Mouse (Mus musculus) midbrain, postnatal 0 days (tissue): ENCODE data around the gene Hist1h1b. TPM values are rescaled to one million over a fixed set of nuclear protein-coding genes. Genes with fewer than 3 reads are reported as not detected.
"Not testable (repeated sequence)": the region's sequence is repeated elsewhere in the genome, so short reads cannot be mapped to it uniquely, and the experiment has no call there.

Experiments
- ATAC-seq: fragments of 200-750 bp; cut with Nextera tagmentation; 2 replicates; pipeline ENCODE4 v1.8.0; 2017; ENCODE audit warnings: moderate number of reproducible peaks, mild to moderate bottlenecking, moderate TSS enrichment, moderate library complexity; ENCODE audit not compliant: low FRiP score
- DNase-seq: peaks from one replicate; pipeline ENCODE4 v3.0.0-alpha.2; 2015; ENCODE audit warnings: low spot score
- H3K27ac ChIP-seq: fragments of 300-500 bp; sonication (generic); 2 replicates; pipeline ENCODE4 v1.5.1; 2014; ENCODE audit warnings: low read depth, mild to moderate bottlenecking, low read length, mixed read lengths
- H3K27me3 ChIP-seq: fragments of 300-500 bp; sonication (generic); 2 replicates; pipeline ENCODE4 v1.6.1; 2014; ENCODE audit warnings: low read length, control low read depth, mixed read lengths; ENCODE audit not compliant: insufficient read depth
- H3K36me3 ChIP-seq: fragments of 300-500 bp; sonication (generic); 2 replicates; pipeline ENCODE4 v1.6.1; 2014; ENCODE audit warnings: low read length, control low read depth, mixed read lengths; ENCODE audit not compliant: insufficient read depth
- H3K4me1 ChIP-seq: fragments of 300-500 bp; sonication (generic); 2 replicates; pipeline ENCODE4 v1.6.1; 2014; ENCODE audit warnings: mild to moderate bottlenecking, control low read depth, antibody characterized with exemption, low read length, mixed read lengths; ENCODE audit not compliant: insufficient read depth
- H3K4me2 ChIP-seq: fragments of 300-500 bp; sonication (generic); 2 replicates; pipeline ENCODE4 v1.6.1; 2014; ENCODE audit warnings: low read depth, mild to moderate bottlenecking, low read length, mixed read lengths; ENCODE audit not compliant: poor library complexity, severe bottlenecking
- H3K4me3 ChIP-seq: fragments of 300-500 bp; sonication (generic); 2 replicates; pipeline ENCODE4 v1.5.1; 2014; ENCODE audit warnings: low read depth, mild to moderate bottlenecking, low read length, moderate library complexity
- H3K9ac ChIP-seq: fragments of 300-500 bp; sonication (generic); replicated peaks from 2 replicates; pipeline ENCODE4 v1.6.1; 2014; ENCODE audit warnings: mild to moderate bottlenecking, low read length, moderate library complexity, mixed read lengths; ENCODE audit not compliant: poor library complexity, severe bottlenecking
- H3K9me3 ChIP-seq: fragments of 300-500 bp; sonication (generic); 2 replicates; pipeline ENCODE4 v1.6.1; 2016; ENCODE audit warnings: low read length, control low read depth
- CTCF ChIP-seq: IDR thresholded peaks from 2 replicates; pipeline ENCODE4 v1.5.1; 2016; ENCODE audit warnings: antibody characterized with exemption, mild to moderate bottlenecking
- WGBS: fragments of 180-500 bp; shearing (Covaris S2); extraction: QIAGEN DNeasy Blood & Tissue Kit; methylation state at CpG from one replicate; pipeline ENCODE4 v1.1.7; 2014; 5-methylcytosine and 5-hydroxymethylcytosine counted together
- polyA plus RNA-seq: library from polyadenylated mRNA; unstranded; fragments of >200 nt; fragmentation: Nextera tagmentation; extraction: Ambion mirVana; gene quantifications from 2 replicates; pipeline ENCODE4 v1.2.1, GENCODE M21; 2015
- total RNA-seq: library from RNA; depleted of rRNA; stranded (reverse); fragments of >200 nt; gene quantifications from 2 replicates; pipeline ENCODE4 v1.2.3, GENCODE M21; 2014

Hist1h1b gene
- total and polyA plus RNA-seq, 2 experiments from 2014 or later, result 2.0 to 116 TPM

GRCm38 (mm10) chr13:21753051-21753523 lies 27.3 kb downstream of the Hist1h1b start:
- Histone ChIP-seq H3K4me1 (no peaks in the 10 kb centered on the region), H3K27me3 (no peaks in the 10 kb centered on the region), H3K27ac (peak overlapping the region; percentile 84), H3K4me2 (peak overlapping the region; percentile 61), H3K9ac (0 out of 2 replicates have a peak overlapping the region, but pooled peaks have one; percentile 24), H3K36me3 (no peaks in the 10 kb centered on the region), H3K9me3 (no peaks in the 10 kb centered on the region), H3K4me3 (peak overlapping the region; percentile 39)
- ATAC-seq, result no peak
- DNase-seq, result no peak
- under 1% methylated on average over 10 of the region's 10 CpGs for WGBS
- TF ChIP-seq CTCF, result no peak

DNA sequence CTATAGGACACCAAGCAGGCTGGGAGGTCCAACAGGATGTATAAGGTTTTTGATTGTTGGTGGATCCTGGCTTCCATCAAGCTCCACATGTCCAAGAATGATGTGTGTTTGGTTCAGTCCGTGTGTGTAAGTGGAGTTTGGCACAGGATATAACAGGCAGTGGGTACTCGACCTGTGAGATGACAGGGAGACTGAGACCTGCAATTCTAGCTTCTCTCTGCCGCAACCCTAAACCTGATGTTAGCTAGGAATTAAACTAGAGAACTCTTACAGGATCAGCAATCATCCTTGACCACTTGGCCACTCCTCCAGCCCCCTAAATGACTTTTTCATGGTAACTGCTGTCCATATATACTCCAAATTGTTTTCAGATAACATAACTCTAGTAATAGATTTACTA lies 28.1 kb downstream of the Hist1h1b start:
- H3K27ac ChIP-seq, result no peak overlapping the region
- no peak overlapping the region for H3K4me3 ChIP-seq
- no peak for DNase-seq
- H3K9me3 ChIP-seq, result no peaks in the 10 kb centered on the region
- H3K4me1 ChIP-seq, result no peaks in the 10 kb centered on the region
- H3K27me3 ChIP-seq, result no peaks in the 10 kb centered on the region
- H3K4me2 ChIP-seq, result no peak overlapping the region
- no peaks in the 10 kb centered on the region for H3K36me3 ChIP-seq
- no peak for ATAC-seq
- WGBS, result 34% methylated on average over 3 of the region's 3 CpGs
- H3K9ac ChIP-seq, result no peak overlapping the region
- TF ChIP-seq CTCF, result no peak

DNA sequence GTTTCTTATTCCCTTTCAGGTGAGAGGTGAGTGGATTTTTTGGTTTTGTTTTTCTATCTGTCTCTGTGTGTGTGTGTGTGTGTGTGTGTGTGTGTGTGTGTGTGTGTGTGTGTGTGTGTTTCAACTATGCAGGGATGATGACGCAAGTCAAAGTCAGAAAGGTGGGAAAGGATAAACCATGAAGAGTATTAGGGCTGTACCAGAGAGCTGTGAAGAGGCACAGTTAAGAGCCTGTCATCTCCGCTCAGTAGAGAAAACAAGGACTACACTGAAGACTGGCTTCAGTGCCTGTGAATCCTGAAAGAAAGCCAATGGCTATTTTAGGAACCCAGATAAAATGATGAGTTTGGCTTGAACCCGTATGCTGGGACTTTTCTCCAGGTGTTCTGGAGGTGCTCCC lies 28.6 kb downstream of the Hist1h1b start:
- DNase-seq (no peak), ATAC-seq (no peak)
- no peaks in the 10 kb centered on the region for H3K36me3 ChIP-seq
- H3K27me3 ChIP-seq, result no peaks in the 10 kb centered on the region
- no peak overlapping the region for H3K4me3 ChIP-seq
- 81% methylated on average over 3 of the region's 3 CpGs for WGBS
- no peaks in the 10 kb centered on the region for H3K9me3 ChIP-seq
- no peak for TF ChIP-seq CTCF
- H3K4me2 ChIP-seq, result no peak overlapping the region
- no peak overlapping the region for H3K9ac ChIP-seq
- no peak overlapping the region for H3K27ac ChIP-seq
- H3K4me1 ChIP-seq, result no peaks in the 10 kb centered on the region

GRCm38 (mm10) chr13:21751417-21751816 lies 29.0 kb downstream of the Hist1h1b start:
- Histone ChIP-seq H3K9me3 (no peaks in the 10 kb centered on the region), H3K4me2 (no peak overlapping the region), H3K36me3 (no peaks in the 10 kb centered on the region), H3K4me3 (no peak overlapping the region), H3K27me3 (no peaks in the 10 kb centered on the region), H3K9ac (no peak overlapping the region), H3K4me1 (no peaks in the 10 kb centered on the region), H3K27ac (no peak overlapping the region)
- no peak for TF ChIP-seq CTCF
- ATAC-seq (no peak), DNase-seq (no peak)

DNA sequence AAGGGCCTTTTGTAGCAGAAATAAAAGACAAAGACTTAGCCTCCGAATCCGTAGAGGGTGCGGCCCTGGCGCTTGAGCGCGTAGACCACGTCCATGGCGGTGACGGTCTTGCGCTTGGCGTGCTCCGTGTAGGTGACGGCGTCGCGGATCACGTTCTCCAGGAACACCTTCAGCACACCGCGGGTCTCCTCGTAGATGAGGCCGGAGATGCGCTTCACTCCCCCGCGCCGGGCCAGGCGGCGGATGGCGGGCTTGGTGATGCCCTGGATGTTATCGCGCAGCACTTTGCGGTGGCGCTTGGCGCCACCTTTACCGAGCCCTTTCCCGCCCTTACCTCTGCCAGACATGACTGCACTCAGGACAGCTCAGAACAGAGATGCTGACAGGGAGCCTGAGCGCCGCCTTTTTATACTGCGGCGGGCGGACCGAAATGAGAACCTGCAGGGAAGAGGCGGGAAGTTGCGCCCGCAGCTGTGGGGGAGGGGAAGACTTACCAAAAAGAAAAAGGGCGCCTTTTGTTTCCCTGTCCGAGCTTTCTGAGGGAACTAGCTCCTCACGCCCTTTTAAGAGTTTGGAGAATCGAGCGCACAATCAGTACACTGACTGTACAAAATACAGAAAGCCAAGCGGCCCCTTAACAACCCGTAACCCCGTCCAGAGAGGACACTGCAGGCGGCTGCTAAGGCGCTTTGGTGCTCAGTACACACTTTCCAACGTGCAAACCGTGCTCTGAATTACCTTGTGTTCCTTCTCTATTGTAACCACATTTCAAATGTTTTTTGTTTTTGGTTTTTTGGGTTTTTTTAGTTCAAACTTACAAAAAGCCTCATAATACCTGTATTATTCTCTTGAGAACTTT lies 30.0 kb downstream of the Hist1h1b start, which contains the start of gene Hist1h4k:
Gene Hist1h4k (minus strand): TSS at position 347 of the 859 bp plus-strand sequence.
- not testable (repeated sequence) for H3K9me3 ChIP-seq, H3K27me3 ChIP-seq, H3K4me1 ChIP-seq, H3K36me3 ChIP-seq
- WGBS, result under 1% methylated on average over 44 of the region's 56 CpGs
- Histone ChIP-seq H3K27ac (peak within 1 kb of the TSS; percentile 48; the same call in 1 of the 2 replicates), H3K4me2 (peak within 1 kb of the TSS; percentile 58), H3K9ac (peak within 1 kb of the TSS; percentile 59), H3K4me3 (peak within 1 kb of the TSS; percentile 44)
- peak; percentile 91 for DNase-seq
- ATAC-seq, result peak; percentile 79
